Mouse (Mus musculus) limb, embryonic 14.5 days (tissue): Measurements from ENCODE around the gene Gabarapl2. TPM values are rescaled to one million over a fixed set of nuclear protein-coding genes. Genes with fewer than 3 reads are reported as not detected.

Experiments used
- ATAC-seq: fragments of 200-750 bp; cut with Nextera tagmentation; 2 replicates; pipeline ENCODE4 v1.8.0; 2017; ENCODE audit warnings: low read depth, moderate number of reproducible peaks, moderate TSS enrichment; ENCODE audit not compliant: low FRiP score
- DNase-seq: peaks from one replicate; pipeline ENCODE4 v3.0.0-alpha.2; 2015; ENCODE audit warnings: low spot score
- H3K27ac ChIP-seq: fragments of 300-500 bp; sonication (generic); replicated peaks from 2 replicates; pipeline ENCODE4 v1.5.1; 2014; ENCODE audit warnings: low read depth, mild to moderate bottlenecking, low read length, moderate library complexity, mixed read lengths
- H3K27me3 ChIP-seq: fragments of 300-500 bp; sonication (generic); 2 replicates; pipeline ENCODE4 v1.6.1; 2014; ENCODE audit warnings: low read length, mixed read lengths; ENCODE audit not compliant: control insufficient read depth, insufficient read depth
- H3K36me3 ChIP-seq: fragments of 300-500 bp; sonication (generic); 2 replicates; pipeline ENCODE4 v1.6.1; 2014; ENCODE audit warnings: mild to moderate bottlenecking, low read length, moderate library complexity, mixed read lengths; ENCODE audit not compliant: control insufficient read depth, insufficient read depth
- H3K4me1 ChIP-seq: fragments of 300-500 bp; sonication (generic); 2 replicates; pipeline ENCODE4 v1.6.1; 2014; ENCODE audit warnings: antibody characterized with exemption, low read length, mixed read lengths; ENCODE audit not compliant: control insufficient read depth, insufficient read depth
- H3K4me2 ChIP-seq: fragments of 300-500 bp; sonication (generic); replicated peaks from 2 replicates; pipeline ENCODE4 v1.6.1; 2014; ENCODE audit warnings: low read depth, mild to moderate bottlenecking, low read length, moderate library complexity; ENCODE audit not compliant: severe bottlenecking
- H3K4me3 ChIP-seq: fragments of 300-500 bp; sonication (generic); replicated peaks from 2 replicates; pipeline ENCODE4 v1.5.1; 2014; ENCODE audit warnings: low read length
- H3K9ac ChIP-seq: fragments of 300-500 bp; sonication (generic); 2 replicates; pipeline ENCODE4 v1.6.1; 2014; ENCODE audit warnings: mild to moderate bottlenecking, low read depth, low read length, moderate library complexity; ENCODE audit not compliant: severe bottlenecking
- H3K9me3 ChIP-seq: fragments of 300-500 bp; sonication (generic); 2 replicates; pipeline ENCODE4 v1.6.1; 2016; ENCODE audit warnings: low read length; ENCODE audit not compliant: control insufficient read depth
- POLR2A ChIP-seq: fragments of 200-500 bp; IDR thresholded peaks from 2 replicates; pipeline ENCODE4 v1.8.0; 2012; ENCODE audit warnings: inconsistent platforms, mild to moderate bottlenecking, moderate library complexity, borderline replicate concordance; ENCODE audit not compliant: insufficient read depth, insufficient read length; ENCODE audit errors: extremely low read depth
- WGBS: fragments of 180-500 bp; shearing (Covaris S2); extraction: QIAGEN DNeasy Blood & Tissue Kit; methylation state at CpG from one replicate; pipeline ENCODE4 v1.1.7; 2014; 5-methylcytosine and 5-hydroxymethylcytosine counted together
- polyA plus RNA-seq, 2 experiments: library from polyadenylated mRNA; depleted of rRNA in 1 of 2; stranded (reverse) in 1 of 2; unstranded in 1 of 2; fragments of >200 nt; fragmentation: Nextera tagmentation in 1 of 2; extraction: Ambion mirVana in 1 of 2; gene quantifications; 2 replicates each; pipeline versions ENCODE4 v1.2.1 to v1.2.3; 2012 to 2014

Gene Gabarapl2
- polyA plus RNA-seq, 2 experiments: 56.6 to 148 TPM

GRCm38 (mm10) chr8:111929648-111930344, 10.7 kb upstream of the Gabarapl2 start:
- ATAC-seq: no peak
- WGBS: 77% methylated on average over 8 of the region's 8 CpGs
- no peak overlapping the region for H3K4me3 ChIP-seq
- no peak overlapping the region for H3K9ac ChIP-seq
- H3K4me2 ChIP-seq: no peak overlapping the region
- no peaks in the 10 kb centered on the region for H3K27me3 ChIP-seq
- no peaks in the 10 kb centered on the region for H3K9me3 ChIP-seq
- TF ChIP-seq POLR2A: no peak
- peaks cover 7% of the 10 kb centered on the region; the same call in 1 of the 2 replicates for H3K4me1 ChIP-seq
- peaks cover 4% of the 10 kb centered on the region; the same call in 1 of the 2 replicates for H3K36me3 ChIP-seq
- no peak for DNase-seq
- no peak overlapping the region for H3K27ac ChIP-seq

GRCm38 (mm10) chr8:111931721-111932120, 8.8 kb upstream of the Gabarapl2 start:
- Histone ChIP-seq H3K36me3 (peaks cover 4% of the 10 kb centered on the region; the same call in 1 of the 2 replicates), H3K4me3 (no peak overlapping the region), H3K4me2 (no peak overlapping the region), H3K4me1 (peaks cover 7% of the 10 kb centered on the region; the same call in 1 of the 2 replicates), H3K27ac (no peak overlapping the region), H3K9ac (no peak overlapping the region), H3K27me3 (no peaks in the 10 kb centered on the region), H3K9me3 (no peaks in the 10 kb centered on the region)
- no peak for ATAC-seq
- no peak for DNase-seq
- no peak for TF ChIP-seq POLR2A
- 68% methylated on average over 16 of the region's 16 CpGs for WGBS

DNA sequence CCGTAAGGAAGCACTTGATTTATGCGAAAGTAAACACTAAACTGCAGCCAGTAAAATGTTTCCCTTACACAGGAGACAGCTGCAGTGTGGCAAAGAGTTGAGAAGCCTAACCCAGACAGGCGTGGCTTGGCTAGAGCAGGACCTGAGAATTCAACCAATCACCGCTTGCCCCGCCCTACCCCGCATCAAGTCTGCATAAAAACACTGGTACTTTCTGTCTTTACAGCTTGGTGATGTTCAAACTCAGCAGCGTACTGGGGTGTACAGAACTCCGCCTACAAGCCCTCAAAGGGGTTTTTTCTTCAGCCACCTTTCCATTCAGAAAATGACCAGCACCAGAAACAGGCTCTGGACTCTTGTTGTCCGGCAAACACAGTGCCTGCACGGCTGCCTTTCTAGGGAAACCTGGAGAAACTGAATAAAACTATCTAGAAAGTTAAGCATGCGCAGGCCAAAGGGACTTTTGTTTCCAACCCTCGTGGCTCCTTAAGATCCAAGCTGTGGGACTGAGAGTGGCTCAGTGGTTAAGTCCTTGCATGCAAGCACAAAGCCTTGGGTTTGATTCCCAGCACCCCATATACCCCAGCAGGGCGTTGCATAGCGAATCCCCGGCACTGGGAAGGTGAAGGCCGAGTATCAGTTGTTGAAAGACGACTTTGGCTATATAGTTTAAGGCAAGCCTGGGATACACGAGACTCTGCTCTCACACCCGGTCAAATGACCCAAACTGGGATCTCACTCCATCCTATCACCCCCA, 7.7 kb upstream of the Gabarapl2 start:
- Histone ChIP-seq H3K4me1 (peaks cover 7% of the 10 kb centered on the region; the same call in 1 of the 2 replicates), H3K9me3 (no peaks in the 10 kb centered on the region), H3K4me2 (peak overlapping the region; percentile 87), H3K27ac (peak overlapping the region; percentile 80), H3K36me3 (0 out of 2 replicates have a peak, but pooled peaks cover 2% of the 10 kb centered on the region), H3K4me3 (peak overlapping the region; percentile 69), H3K27me3 (no peaks in the 10 kb centered on the region), H3K9ac (peak overlapping the region; percentile 70)
- WGBS: 26% methylated on average over 19 of the region's 19 CpGs
- ATAC-seq (peak; percentile 48), DNase-seq (peak; percentile 78)
- TF ChIP-seq POLR2A: no peak

DNA sequence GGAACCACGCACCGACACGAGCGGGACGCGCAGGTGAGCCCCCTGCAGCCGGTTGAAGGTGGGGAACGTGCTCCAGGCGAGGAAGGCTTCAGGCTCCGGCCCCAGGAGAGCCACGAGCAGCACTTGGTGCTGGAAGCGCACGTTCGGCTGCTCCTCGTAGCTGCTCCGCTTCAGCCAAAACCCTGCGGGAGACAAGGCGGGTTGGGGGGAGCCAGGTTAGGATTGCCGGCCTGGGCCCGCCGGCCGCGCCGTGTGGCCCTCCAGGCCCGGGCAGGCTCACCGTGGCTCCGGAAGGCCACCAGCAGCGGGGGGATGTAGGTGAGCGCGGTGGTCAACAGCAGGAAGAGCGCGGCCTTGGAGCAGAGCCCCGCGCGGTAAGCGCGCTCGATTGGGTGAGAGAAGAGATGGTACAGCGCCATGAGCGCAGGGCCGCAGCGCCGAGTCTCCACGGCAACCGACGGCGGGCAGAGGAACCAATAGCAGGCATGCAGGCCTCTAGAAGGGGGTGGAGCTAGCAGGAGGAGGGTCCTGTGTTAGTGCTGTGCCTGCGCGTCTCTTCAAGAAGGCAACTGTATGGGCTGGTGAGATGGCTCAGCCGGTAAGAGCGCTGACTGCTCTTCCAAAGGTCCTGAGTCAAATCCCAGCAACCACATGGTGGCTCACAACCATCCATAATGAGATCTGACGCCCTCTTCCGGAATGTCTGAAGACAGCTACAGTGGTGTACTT, 7.0 kb upstream of the Gabarapl2 start, which contains the start of gene Tmem231:
Gene Tmem231, minus strand, starts transcription at position 534 of the 729 bp plus-strand sequence.
- H3K27ac ChIP-seq: peak within 1 kb of the TSS; percentile 80
- DNase-seq (peak; percentile 94), ATAC-seq (peak; percentile 99)
- H3K9me3 ChIP-seq: no peaks in the 10 kb centered on the region
- H3K4me3 ChIP-seq: peak within 1 kb of the TSS; percentile 69
- peak within 1 kb of the TSS; percentile 70 for H3K9ac ChIP-seq
- 6% methylated on average over 52 of the region's 53 CpGs for WGBS
- H3K27me3 ChIP-seq: no peaks in the 10 kb centered on the region
- H3K4me1 ChIP-seq: peaks cover 7% of the 10 kb centered on the region; the same call in 1 of the 2 replicates
- no peak for TF ChIP-seq POLR2A
- H3K36me3 ChIP-seq: 0 out of 2 replicates have a peak, but pooled peaks cover 2% of the 10 kb centered on the region
- H3K4me2 ChIP-seq: peak within 1 kb of the TSS; percentile 87

DNA sequence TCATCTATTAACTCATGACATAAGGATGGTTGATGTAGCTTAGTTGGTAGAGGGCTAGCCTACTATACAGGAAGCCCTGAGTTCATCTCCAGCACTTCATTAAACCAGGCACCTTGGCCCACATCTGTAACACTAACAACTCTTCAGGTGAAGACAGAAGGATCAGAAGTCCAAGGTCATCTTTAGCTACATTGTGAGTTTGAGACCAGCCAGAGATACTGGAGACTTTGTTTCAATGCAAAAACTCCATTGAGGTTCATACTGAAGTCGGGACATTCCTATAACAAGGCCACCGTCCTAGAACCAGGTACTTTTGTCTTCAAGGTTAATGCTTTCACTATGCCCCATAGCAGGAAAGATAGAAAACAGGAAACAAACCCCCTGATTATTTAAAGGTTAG, 6.3 kb upstream of the Gabarapl2 start:
- no peak overlapping the region for H3K4me3 ChIP-seq
- H3K4me2 ChIP-seq: 0 out of 2 replicates have a peak overlapping the region, but pooled peaks have one; percentile 87
- ATAC-seq: no peak
- no peak for TF ChIP-seq POLR2A
- no peaks in the 10 kb centered on the region for H3K9me3 ChIP-seq
- no peaks in the 10 kb centered on the region for H3K27me3 ChIP-seq
- H3K27ac ChIP-seq: no peak overlapping the region
- 88% methylated on average over 2 of the region's 2 CpGs for WGBS
- 0 out of 2 replicates have a peak, but pooled peaks cover 2% of the 10 kb centered on the region for H3K36me3 ChIP-seq
- no peak for DNase-seq
- H3K9ac ChIP-seq: no peak overlapping the region
- H3K4me1 ChIP-seq: peaks cover 7% of the 10 kb centered on the region; the same call in 1 of the 2 replicates
